Mouse (Mus musculus) left cerebral cortex, adult 8-10 months (tissue): Measurements from ENCODE around the gene Camta2. TPM values are rescaled to one million over a fixed set of nuclear protein-coding genes. Genes with fewer than 3 reads are reported as not detected.
A peak's percentile ranks its signal among the peaks of the same experiment; 100 is the strongest.

Experiments used
- DNase-seq, 2 experiments: peaks; one replicate each; pipeline ENCODE4 v3.0.0; 2022; ENCODE audit warnings: low spot score in 2 of 2
- total RNA-seq, 4 experiments: library from RNA; stranded (reverse); gene quantifications; 2 replicates each; pipeline ENCODE4 v1.2.4; 2022

Gene Camta2
- total RNA-seq, 4 experiments from 2014 or later, result 185 to 201 (median 191) TPM

GRCm38 (mm10) chr11:70664741-70665140 lies 23.2 kb downstream of the Camta2 start:
- no peak for DNase-seq

DNA sequence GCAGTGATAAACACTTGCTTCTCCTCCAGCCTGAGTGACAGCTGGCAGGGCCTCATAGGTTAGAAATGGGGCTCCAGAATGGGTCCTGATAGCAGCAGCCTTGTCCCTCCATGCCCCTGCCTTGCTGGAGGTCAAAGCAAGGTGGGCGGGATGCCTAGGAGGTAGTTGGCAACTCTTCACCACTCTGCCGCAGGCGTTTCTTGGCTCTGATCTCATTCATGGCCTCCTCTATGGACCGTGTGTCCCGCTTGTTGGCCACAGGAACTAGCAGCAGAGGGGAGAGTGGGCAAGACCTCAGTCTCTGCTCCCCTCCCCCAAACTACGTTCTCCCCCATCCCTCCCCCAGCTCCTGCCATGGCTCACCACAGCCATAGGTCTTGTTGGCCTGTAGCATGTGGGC lies 23.9 kb downstream of the Camta2 start:
- DNase-seq, result no peak

DNA sequence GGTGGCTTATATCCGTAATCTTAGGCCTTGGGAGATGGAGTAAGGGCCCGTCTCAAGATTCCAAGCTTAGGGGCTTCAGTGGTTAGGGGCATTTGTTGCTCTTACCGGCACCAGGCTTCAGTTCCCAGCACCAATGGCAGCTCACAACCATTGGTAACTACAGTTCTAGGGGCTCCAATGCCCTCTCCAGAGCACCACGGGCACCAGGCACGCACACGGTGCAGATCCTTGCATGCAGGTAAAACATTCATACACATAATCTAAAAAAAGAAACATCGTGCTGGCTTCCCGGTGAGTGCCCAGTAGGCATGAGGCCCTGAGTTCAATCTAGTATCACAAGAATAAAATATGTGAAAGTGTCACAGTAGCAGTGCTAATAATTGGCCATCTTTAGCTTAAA lies 24.8 kb downstream of the Camta2 start:
- no peak for DNase-seq

DNA sequence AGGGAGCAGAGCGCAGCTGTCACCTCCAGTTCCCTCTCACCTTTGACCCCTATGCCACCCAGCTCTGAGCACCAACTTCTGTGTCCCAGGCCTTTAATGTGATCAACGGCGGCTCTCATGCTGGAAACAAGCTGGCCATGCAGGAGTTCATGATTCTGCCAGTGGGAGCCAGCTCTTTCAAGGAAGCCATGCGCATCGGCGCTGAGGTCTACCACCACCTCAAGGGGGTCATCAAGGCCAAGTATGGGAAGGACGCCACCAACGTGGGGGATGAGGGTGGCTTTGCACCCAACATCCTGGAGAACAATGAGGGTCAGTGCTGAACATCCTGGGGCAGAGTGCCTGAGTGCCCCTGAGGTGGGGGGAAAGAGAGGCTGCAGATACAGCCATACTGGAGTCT lies 27.3 kb downstream of the Camta2 start:
- DNase-seq, result no peak

GRCm38 (mm10) chr11:70658942-70659341 lies 29.0 kb downstream of the Camta2 start:
- no peak for DNase-seq

GRCm38 (mm10) chr11:70658521-70658920 lies 29.4 kb downstream of the Camta2 start:
- no peak for DNase-seq

- DNase-seq, result no peak
Observed at GRCm38 (mm10) chr11:70657991-70658390, 29.9 kb downstream of the Camta2 start.

DNA sequence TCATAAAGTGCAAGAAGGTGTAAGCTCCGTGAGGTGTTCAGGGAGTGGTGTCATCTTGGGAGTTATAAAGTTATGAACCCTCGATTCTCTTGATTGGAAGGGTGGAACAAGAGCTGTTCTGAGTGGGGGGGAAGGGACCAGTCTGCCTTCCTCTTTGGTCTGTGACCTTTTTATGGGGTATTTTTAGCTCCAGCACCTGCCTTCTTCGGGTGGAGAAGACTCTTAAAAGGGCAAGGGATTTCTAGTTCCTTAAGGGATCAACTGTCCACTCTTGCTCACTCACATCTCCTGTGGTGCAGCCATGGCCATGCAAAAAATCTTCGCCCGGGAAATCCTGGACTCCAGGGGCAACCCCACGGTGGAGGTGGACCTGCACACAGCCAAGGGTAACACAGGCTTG lies 30.3 kb downstream of the Camta2 start:
- DNase-seq, result no peak

- DNase-seq, result no peak
Observed at GRCm38 (mm10) chr11:70656964-70657363, 30.9 kb downstream of the Camta2 start, which contains the start of gene Eno3. Eno3 (plus strand) TSS chr11:70657202.

DNA sequence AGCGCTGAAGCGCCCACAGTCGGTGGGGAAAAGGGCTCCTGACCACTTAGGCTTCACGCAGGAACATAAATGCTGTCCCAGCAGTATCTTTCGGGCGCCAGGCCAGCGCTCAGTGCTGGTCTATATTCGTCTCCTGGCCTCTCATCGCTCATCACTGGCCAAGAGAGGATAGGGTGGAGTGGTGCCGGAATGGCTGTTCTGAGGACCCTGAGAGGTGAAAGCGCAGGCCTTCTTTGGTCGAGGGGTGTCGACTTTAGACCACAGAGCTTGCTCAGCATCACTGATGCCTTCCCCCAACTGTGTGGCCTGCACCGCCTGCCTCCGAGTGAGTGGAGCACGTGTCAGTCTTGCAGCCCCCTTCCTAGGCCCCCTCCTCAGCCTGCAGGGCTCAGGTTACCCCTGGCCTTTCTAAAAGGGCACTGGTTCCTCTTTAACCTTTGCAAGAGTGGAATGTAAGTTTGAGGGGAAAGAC lies 31.4 kb downstream of the Camta2 start:
- DNase-seq, result no peak

DNA sequence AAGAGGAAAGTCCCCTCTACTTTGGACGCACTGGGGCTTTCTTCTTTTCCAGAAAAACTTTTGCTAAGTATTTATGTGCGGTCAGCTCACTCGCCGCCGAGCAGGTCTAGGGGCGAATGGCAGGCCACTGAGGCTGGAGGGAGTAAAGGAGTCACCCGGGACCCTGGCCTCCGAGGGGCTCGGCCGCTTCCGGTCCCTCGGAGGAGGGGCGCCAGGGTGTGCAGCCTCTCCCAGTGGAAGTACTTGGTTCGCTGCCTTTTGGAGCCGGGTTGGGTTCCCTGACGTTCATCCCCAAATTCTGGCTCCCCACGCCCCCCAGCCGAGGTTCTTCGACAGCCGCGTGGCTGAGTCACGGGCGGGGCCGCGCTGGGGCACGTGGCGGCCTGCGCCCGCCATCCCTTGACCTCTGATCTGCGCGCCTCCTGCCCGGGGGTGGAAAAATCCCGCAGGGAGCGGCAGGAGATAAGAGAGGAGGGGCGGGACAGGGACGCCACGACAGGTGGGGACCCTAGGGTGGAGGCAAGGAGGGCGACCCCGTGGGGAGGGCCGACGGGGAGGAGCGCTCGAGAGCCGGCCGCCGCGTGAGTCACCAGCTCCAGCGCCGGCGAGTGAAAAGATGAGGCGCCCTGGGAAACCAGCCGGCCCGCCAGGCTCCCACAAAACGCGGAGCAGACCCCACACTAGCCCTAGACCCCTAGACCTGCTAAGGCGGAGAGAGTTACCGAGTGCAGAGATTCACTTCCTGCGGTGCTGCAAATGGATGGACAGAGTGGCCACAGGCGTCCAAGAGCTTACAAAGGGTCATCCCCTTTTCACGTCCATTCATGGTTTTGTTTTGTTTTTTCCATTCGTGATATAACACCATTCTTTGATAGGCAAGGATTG lies 32.1 kb downstream of the Camta2 start:
- peak in 1 of 2 experiments; percentile 20 for DNase-seq

DNA sequence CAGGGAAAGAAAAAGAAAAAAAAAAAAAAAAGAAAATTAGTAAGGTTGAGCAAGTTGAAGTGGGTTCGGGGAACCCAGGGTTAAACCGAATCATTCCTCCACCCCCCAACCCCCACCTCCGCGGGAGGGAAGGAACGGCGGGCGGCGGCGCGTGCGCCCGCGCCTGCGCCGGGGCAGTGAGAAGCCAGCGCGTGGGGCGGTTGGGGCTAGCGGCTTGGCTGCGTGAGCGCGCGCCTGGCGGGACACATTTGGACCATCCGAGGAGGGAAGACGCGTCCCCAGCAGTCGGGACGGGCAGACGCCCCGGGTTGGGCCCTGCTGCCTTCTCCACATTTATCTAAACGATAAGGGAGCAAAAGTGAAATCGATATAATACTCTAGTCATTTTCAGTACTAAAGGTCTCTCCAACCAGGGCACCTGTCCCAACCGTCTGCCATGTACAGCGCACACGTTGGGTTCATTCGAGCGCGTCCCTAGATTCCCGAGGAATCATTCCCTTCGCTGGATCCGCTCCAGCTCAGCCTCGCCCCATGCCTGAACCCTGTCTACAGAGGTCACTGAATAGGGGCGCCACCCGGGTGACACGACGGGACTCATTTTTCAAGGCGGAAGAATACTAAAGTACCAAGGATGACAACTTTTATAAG lies 32.9 kb downstream of the Camta2 start:
- DNase-seq, result peak in 1 of 2 experiments; percentile 60

- DNase-seq, result peak in 1 of 2 experiments; percentile 41
Observed at GRCm38 (mm10) chr11:70654198-70654922, 33.5 kb downstream of the Camta2 start, which contains the start of gene Pfn1. Pfn1 (minus strand) TSS chr11:70654644.

DNA sequence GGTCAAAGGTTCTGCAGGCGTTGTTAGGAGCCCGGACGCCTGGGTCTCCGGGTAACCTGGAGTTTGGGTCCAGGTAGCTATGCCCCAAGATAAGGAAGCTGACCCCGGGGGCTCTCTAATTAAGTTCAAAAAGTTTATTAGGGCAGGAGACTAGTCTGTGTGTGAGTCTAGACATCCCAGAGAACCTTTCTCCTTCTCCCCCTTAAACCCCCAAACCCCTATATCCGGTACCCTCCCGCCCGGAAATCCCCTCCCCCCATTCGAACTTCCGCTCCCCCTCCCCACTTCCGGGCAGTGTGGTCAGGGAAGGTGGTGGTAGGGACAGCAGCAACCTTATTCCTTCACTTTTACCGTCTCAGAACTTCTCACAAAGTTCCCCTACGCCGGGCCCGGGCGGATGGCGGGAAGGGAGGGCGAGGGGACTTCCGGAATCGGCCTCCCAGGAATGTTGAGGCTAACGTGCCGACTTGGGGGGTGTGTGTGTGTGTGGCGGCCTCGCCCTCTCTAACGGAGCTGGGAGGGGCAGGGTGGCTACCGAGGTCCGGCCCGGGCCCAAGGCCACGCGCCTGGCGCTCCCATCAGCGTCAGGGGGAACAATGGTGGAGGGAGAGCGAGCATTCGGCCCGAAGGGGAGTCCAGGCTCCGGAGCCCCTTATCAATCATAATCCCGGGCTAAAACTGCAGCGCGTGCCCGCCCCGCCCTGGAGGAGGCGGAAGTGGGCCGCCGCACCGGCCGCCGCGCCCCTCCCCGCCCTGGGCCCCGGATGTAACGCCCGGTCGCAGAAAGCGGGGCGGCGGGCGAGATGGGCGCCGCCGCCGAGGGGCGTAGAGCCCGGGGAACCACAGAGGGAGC lies 34.3 kb downstream of the Camta2 start:
- DNase-seq, result no peak

DNA sequence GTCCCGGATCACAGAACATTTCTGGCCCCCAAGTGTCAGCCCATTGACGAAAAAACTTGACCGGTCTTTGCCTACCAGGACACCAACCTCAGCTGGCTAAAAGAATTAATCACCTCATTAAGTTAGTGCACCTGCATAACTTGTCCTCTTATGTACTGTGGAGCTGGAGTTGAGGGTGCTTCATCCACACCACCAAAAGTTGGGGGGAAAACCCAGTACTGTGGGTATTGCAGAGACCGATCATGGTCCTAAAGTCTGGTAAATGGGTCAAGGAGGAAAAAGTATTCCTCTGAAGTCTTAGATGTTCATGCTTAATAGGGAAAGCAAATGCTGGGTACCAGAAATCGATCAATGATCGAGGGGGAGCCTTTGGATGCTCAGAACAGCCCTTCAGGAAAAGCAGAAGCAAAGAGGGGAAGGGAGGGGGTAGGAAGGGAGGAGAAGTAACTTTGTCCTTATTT lies 35.0 kb downstream of the Camta2 start:
- DNase-seq, result no peak

GRCm38 (mm10) chr11:70652029-70652883 lies 35.6 kb downstream of the Camta2 start:
- DNase-seq, result no peak

GRCm38 (mm10) chr11:70651391-70651790 lies 36.5 kb downstream of the Camta2 start:
- no peak for DNase-seq

DNA sequence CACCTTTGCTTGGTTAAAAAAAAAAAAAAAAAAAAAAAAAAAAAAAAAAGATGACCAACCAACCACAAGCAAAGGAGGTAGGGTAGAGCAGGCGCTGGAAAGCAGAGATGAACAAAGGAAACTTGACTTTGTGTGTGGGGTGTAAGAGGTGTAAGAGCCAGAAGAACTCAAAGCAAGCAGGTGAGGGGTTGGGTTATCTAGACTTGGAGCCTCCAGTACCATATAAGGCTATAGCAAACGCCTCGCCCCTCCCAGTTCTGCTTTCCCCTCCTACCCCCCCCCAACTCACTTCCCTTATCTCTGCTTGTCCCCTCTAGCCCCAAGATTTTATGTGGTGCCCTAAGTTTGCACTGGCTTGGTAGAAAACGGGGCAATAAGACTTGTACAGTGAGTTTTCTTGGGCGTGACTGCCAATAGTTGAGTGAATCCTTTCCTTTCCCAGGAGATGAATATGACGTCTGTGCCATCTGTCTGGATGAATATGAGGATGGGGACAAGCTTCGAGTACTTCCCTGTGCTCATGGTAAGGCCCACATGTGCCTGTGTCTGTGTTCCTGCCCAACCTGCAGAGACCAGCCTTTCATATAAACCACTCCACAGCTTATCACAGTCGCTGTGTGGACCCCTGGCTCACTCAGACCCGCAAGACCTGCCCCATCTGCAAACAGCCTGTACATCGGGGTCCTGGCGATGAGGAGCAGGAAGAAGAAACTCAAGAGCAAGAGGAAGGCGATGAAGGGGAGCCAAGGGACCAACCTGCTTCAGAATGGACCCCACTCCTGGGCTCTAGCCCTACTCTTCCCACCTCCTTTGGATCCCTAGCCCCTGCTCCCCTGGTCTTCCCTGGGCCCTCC lies 37.4 kb downstream of the Camta2 start:
- no peak for DNase-seq
